Comparison of ENCODE assay signal across 18 mouse cellular contexts in genomic region chr13:69703505-69703904, GRCm38 (mm10). TPM values are rescaled to one million over a fixed set of nuclear protein-coding genes. Genes with fewer than 3 reads are reported as not detected.
A peak's percentile ranks its signal among the peaks of the same experiment; 100 is the strongest.
DNase-seq lines count a peak whose midpoint lies in the region; ATAC-seq and TF ChIP-seq lines count a peak whose summit lies in the region.
"Had no signal": no experiment of that assay in that cellular context is flagged by ENCODE, and none has a peak within 500 bp of the region (broad histone marks: within the 10 kb centered on the region; RNA-seq: fewer than 3 reads in every experiment).

No protein-coding gene starts in this region.

- H3K4me2 ChIP-seq in hindbrain, embryonic 16.5 days (ENCODE audit: low read length): no peak overlapping the region
- no peak overlapping the region for H3K4me2 ChIP-seq in intestine, embryonic 16.5 days (ENCODE audit: low read depth, low read length)
- H3K4me2 ChIP-seq: forebrain, embryonic 13.5 days; heart, embryonic 12.5 days had no signal

- H3K9ac ChIP-seq in ES-Bruce4 (ENCODE audit: low read depth, poor library complexity, severe bottlenecking): no peak overlapping the region
- no peak overlapping the region for H3K9ac ChIP-seq in hindbrain, embryonic 16.5 days (ENCODE audit: low read depth, low read length)
- no peak overlapping the region for H3K9ac ChIP-seq in intestine, embryonic 16.5 days (ENCODE audit: low read depth, low read length)
- H3K9ac ChIP-seq: forebrain, embryonic 13.5 days; forebrain, postnatal 0 days; heart, embryonic 12.5 days had no signal

- WGBS in hindbrain, embryonic 16.5 days: 21% methylated on average over 11 of the region's 11 CpGs
- whole genome bisulfite sequencing in intestine, embryonic 16.5 days: 18% methylated on average over 11 of the region's 11 CpGs

- H3K27me3 ChIP-seq in E14TG2a.4 (ENCODE audit: insufficient read depth, low read length) (peaks cover 58% of the 10 kb centered on the region), ES-Bruce4 (ENCODE audit: control insufficient read depth, insufficient read depth, low read length, poor library complexity, severe bottlenecking) (0 out of 2 replicates have a peak, but pooled peaks cover 1% of the 10 kb centered on the region)
- H3K27me3 ChIP-seq in hindbrain, embryonic 16.5 days (replicated peaks; ENCODE audit: control insufficient read depth, insufficient read depth, low read length): no peaks in the 10 kb centered on the region
- no peaks in the 10 kb centered on the region; the same call in 1 of the 2 replicates for H3K27me3 ChIP-seq in intestine, embryonic 16.5 days (replicated peaks; ENCODE audit: control insufficient read depth, insufficient read depth, low read length)
- H3K27me3 ChIP-seq: forebrain, embryonic 13.5 days had no signal

- H3K9me3 ChIP-seq in E14TG2a.4 (ENCODE audit: low read length) (no peaks in the 10 kb centered on the region), ES-Bruce4 (replicated peaks; ENCODE audit: control insufficient read depth, insufficient read depth, low read length, poor library complexity, severe bottlenecking) (no peaks in the 10 kb centered on the region)
- no peaks in the 10 kb centered on the region for H3K9me3 ChIP-seq in hindbrain, embryonic 16.5 days (ENCODE audit: control insufficient read depth, low read length)
- no peaks in the 10 kb centered on the region for H3K9me3 ChIP-seq in intestine, embryonic 16.5 days (ENCODE audit: control insufficient read depth, low read length)
- H3K9me3 ChIP-seq: forebrain, embryonic 13.5 days; heart, embryonic 12.5 days had no signal

- H3K4me1 ChIP-seq in E14TG2a.4 (replicated peaks; ENCODE audit: low read depth, low read length) (peaks cover 16% of the 10 kb centered on the region), ES-Bruce4 (ENCODE audit: control insufficient read depth, insufficient read depth, low read length) (peaks cover 4% of the 10 kb centered on the region)
- no peaks in the 10 kb centered on the region for H3K4me1 ChIP-seq in hindbrain, embryonic 16.5 days (ENCODE audit: control insufficient read depth, insufficient read depth, low read depth, low read length)
- H3K4me1 ChIP-seq in intestine, embryonic 16.5 days (ENCODE audit: control insufficient read depth, insufficient read depth, low read length): no peaks in the 10 kb centered on the region
- H3K4me1 ChIP-seq: forebrain, embryonic 13.5 days; heart, embryonic 12.5 days had no signal

- no peak for ATAC-seq in hindbrain, embryonic 16.5 days
- ATAC-seq in intestine, embryonic 16.5 days: no peak
- ATAC-seq: activated CD4-positive, CD25-positive, alpha-beta regulatory T cell, adult 4 months; forebrain, embryonic 13.5 days; forebrain, postnatal 0 days; hindbrain, postnatal 0 days had no signal

- TF ChIP-seq POLR2A in ES-Bruce4 (IDR thresholded peaks at IDR 0.05; ENCODE audit: insufficient read depth, low read length): no peak

- no peak overlapping the region for H3K27ac ChIP-seq in ES-Bruce4 (ENCODE audit: insufficient read depth, low read length)
- H3K27ac ChIP-seq in hindbrain, embryonic 16.5 days (ENCODE audit: low read depth, low read length): no peak overlapping the region
- no peak overlapping the region for H3K27ac ChIP-seq in intestine, embryonic 16.5 days (ENCODE audit: low read length)
- H3K27ac ChIP-seq: forebrain, embryonic 13.5 days; hindbrain, postnatal 0 days had no signal

- peak; percentile 85 for TF ChIP-seq EP300 in ES-Bruce4 (IDR thresholded peaks at IDR 0.05; ENCODE audit: insufficient read depth, low read depth, low read length)

- peak; percentile 56 for DNase-seq in WW6 (ENCODE audit: low read depth, low spot score)
- peak; percentile 22 for DNase-seq in mesoderm, embryonic 11.5 days (ENCODE audit: low read depth, low spot score)
- DNase-seq in urinary bladder, postnatal 14 days (ENCODE audit: low spot score): no peak
- DNase-seq: adrenal gland, postnatal 25 days; cerebellum, adult 2 months; cerebellum, postnatal 14 days; forebrain, postnatal 0 days; gastrocnemius, postnatal 25 days; heart, postnatal 36 days; kidney, adult 18-20 months had no signal

- no peaks in the 10 kb centered on the region for H3K36me3 ChIP-seq in E14TG2a.4 (ENCODE audit: insufficient read depth, low read length)
- H3K36me3 ChIP-seq in ES-Bruce4 (ENCODE audit: control insufficient read depth, insufficient read depth, low read length, poor library complexity, severe bottlenecking): no peaks in the 10 kb centered on the region
- 0 out of 2 replicates have a peak, but pooled peaks cover 5% of the 10 kb centered on the region for H3K36me3 ChIP-seq in hindbrain, embryonic 16.5 days (ENCODE audit: control insufficient read depth, insufficient read depth, low read length)
- H3K36me3 ChIP-seq in intestine, embryonic 16.5 days (ENCODE audit: control insufficient read depth, insufficient read depth, low read length): no peaks in the 10 kb centered on the region
- H3K36me3 ChIP-seq: heart, embryonic 12.5 days had no signal

- no peak for TF ChIP-seq CTCF in E14TG2a.4 (conservative IDR thresholded peaks at IDR 0.05; ENCODE audit: low read length)
- no peak for TF ChIP-seq CTCF in ES-Bruce4 (IDR thresholded peaks at IDR 0.05; ENCODE audit: low read depth, low read length)

- 0 out of 2 replicates have a peak overlapping the region, but pooled peaks have one; percentile 8 for H3K4me3 ChIP-seq in E14TG2a.4 (replicated peaks; ENCODE audit: low read length)
- no peak overlapping the region for H3K4me3 ChIP-seq in ES-Bruce4 (ENCODE audit: low read depth, low read length)
- H3K4me3 ChIP-seq in hindbrain, embryonic 16.5 days (ENCODE audit: low read length): no peak overlapping the region
- no peak overlapping the region for H3K4me3 ChIP-seq in intestine, embryonic 16.5 days (ENCODE audit: low read length)
- H3K4me3 ChIP-seq: forebrain, embryonic 13.5 days; heart, embryonic 12.5 days had no signal

RNA-seq across cellular contexts. Expression of gene Ube2ql1, which starts 36.2 kb away (rescaled TPM):
- polyA plus RNA-seq in ES-Bruce4 (2011; ENCODE audit: insufficient read depth, insufficient read length, low read depth, missing spikeins): 1.0 and 1.5 TPM in 2 replicates
- polyA plus RNA-seq in hindbrain, embryonic 16.5 days (2015; fragmentation: Nextera tagmentation; extraction: Ambion mirVana): 27.6 and 29.1 TPM in 2 replicates
- polyA plus RNA-seq in intestine, embryonic 16.5 days (2015; fragmentation: Nextera tagmentation; extraction: Ambion mirVana): 0.10 and 0.12 TPM in 2 replicates
- polyA plus RNA-seq: activated CD4-positive, CD25-positive, alpha-beta regulatory T cell, adult 4 months had no signal

Comparison
In these comparisons a context has a peak if more than half of its experiments do, and no peak if none do; other contexts are left out.
1. RNA of gene Ube2ql1, which starts 36.2 kb away (polyA plus RNA-seq): 27.6 to 29.1 TPM in hindbrain, embryonic 16.5 days; 1.0 to 1.5 TPM in ES-Bruce4 and 0.10 to 0.12 TPM in intestine, embryonic 16.5 days; every median in the first group is over 10 times any median in the second.